Mouse (Mus musculus): ENCODE measurements around the gene Dnm2.
"Not testable (repeated sequence)": the region's sequence is repeated elsewhere in the genome, so short reads cannot be mapped to it uniquely, and the experiment has no call there.

Gene Dnm2

GRCm38 (mm10) chr9:21456930-21457634 is 32.4 kb downstream of the Dnm2 start:
- no peak for DNase-seq

GRCm38 (mm10) chr9:21458821-21459220 is 34.1 kb downstream of the Dnm2 start:
- no peak for DNase-seq

- DNase-seq = no peak
These were observed 35.8 kb downstream of the Dnm2 start for GRCm38 (mm10) chr9:21460400-21460940.

- peak; percentile 82 for DNase-seq
These were observed 38.5 kb downstream of the Dnm2 start for GRCm38 (mm10) chr9:21463138-21463590.

- no peak for DNase-seq
These were observed 39.3 kb downstream of the Dnm2 start for GRCm38 (mm10) chr9:21463766-21464564.

GRCm38 (mm10) chr9:21464565-21464928 is 39.8 kb downstream of the Dnm2 start:
- not testable (repeated sequence) for DNase-seq

GRCm38 (mm10) chr9:21469032-21470024 is 44.6 kb downstream of the Dnm2 start:
- DNase-seq = peak; percentile 85

GRCm38 (mm10) chr9:21472913-21473312 is 48.2 kb downstream of the Dnm2 start:
- DNase-seq = no peak

- DNase-seq = no peak
These were observed 53.0 kb downstream of the Dnm2 start for GRCm38 (mm10) chr9:21477707-21478106.

- DNase-seq = no peak
These were observed 59.4 kb downstream of the Dnm2 start for GRCm38 (mm10) chr9:21484065-21484464.

- DNase-seq = not testable (repeated sequence)
These were observed 63.5 kb downstream of the Dnm2 start for GRCm38 (mm10) chr9:21488246-21488645.

GRCm38 (mm10) chr9:21490696-21491095 is 66.0 kb downstream of the Dnm2 start:
- DNase-seq = no peak

GRCm38 (mm10) chr9:21493907-21494306 is 69.2 kb downstream of the Dnm2 start:
- DNase-seq = no peak

- DNase-seq = no peak
These were observed 70.0 kb downstream of the Dnm2 start for GRCm38 (mm10) chr9:21494726-21495125.

- peak; percentile 24 for DNase-seq
These were observed 71.8 kb downstream of the Dnm2 start for GRCm38 (mm10) chr9:21496308-21497049.

- no peak for DNase-seq
These were observed 72.4 kb downstream of the Dnm2 start for GRCm38 (mm10) chr9:21497050-21497542.

GRCm38 (mm10) chr9:21497664-21498063 is 73.0 kb downstream of the Dnm2 start:
- DNase-seq = no peak

- no peak for DNase-seq
These were observed 73.7 kb downstream of the Dnm2 start for GRCm38 (mm10) chr9:21498284-21498902.

- DNase-seq = no peak
These were observed 78.6 kb downstream of the Dnm2 start for GRCm38 (mm10) chr9:21503352-21503751.

GRCm38 (mm10) chr9:21505767-21506166 is 81.1 kb downstream of the Dnm2 start:
- no peak for DNase-seq

Measured in lung, postnatal 36 days (tissue).